Mouse (Mus musculus) cerebellum, adult (tissue): Measurements from ENCODE around the gene Tnip2.

Experiments
- ATAC-seq: cut with Nextera tagmentation; 2 replicates; pipeline ENCODE4 v1.9.2; 2017; ENCODE audit warnings: mild to moderate bottlenecking, moderate library complexity, mixed read lengths; ENCODE audit not compliant: insufficient number of reproducible peaks, low FRiP score, low TSS enrichment

The Tnip2 gene

GRCm38 (mm10) chr5:34525663-34526476 is 12.1 kb upstream of the Tnip2 start, which contains the start of gene Sh3bp2:
TSS of gene Sh3bp2 (plus strand) at chr5:34525838.
- ATAC-seq = peak; percentile 73; the same call in 1 of the 2 replicates

- no peak for ATAC-seq
Observed at GRCm38 (mm10) chr5:34524511-34524910, 10.7 kb upstream of the Tnip2 start.

- ATAC-seq = no peak
Observed at GRCm38 (mm10) chr5:34523958-34524485, 10.2 kb upstream of the Tnip2 start.

GRCm38 (mm10) chr5:34521337-34521736 is 7.5 kb upstream of the Tnip2 start:
- no peak for ATAC-seq

GRCm38 (mm10) chr5:34520458-34521209 is 6.8 kb upstream of the Tnip2 start:
- ATAC-seq = no peak

GRCm38 (mm10) chr5:34519389-34519910 is 5.7 kb upstream of the Tnip2 start:
- no peak for ATAC-seq

- ATAC-seq = no peak
Observed at GRCm38 (mm10) chr5:34517913-34518312, 4.1 kb upstream of the Tnip2 start.

- no peak for ATAC-seq
Observed at GRCm38 (mm10) chr5:34515096-34515495, 1.3 kb upstream of the Tnip2 start.

GRCm38 (mm10) chr5:34514218-34514566 is 401 bp upstream of the Tnip2 start:
- ATAC-seq = no peak

GRCm38 (mm10) chr5:34512486-34512885 is 1.3 kb downstream of the Tnip2 start:
- ATAC-seq = no peak

- ATAC-seq = no peak
Observed at GRCm38 (mm10) chr5:34502821-34503220, 11.0 kb downstream of the Tnip2 start.

- ATAC-seq = no peak
Observed at GRCm38 (mm10) chr5:34502411-34502810, 11.4 kb downstream of the Tnip2 start.

GRCm38 (mm10) chr5:34501588-34501987 is 12.2 kb downstream of the Tnip2 start:
- no peak for ATAC-seq

GRCm38 (mm10) chr5:34500886-34501285 is 12.9 kb downstream of the Tnip2 start:
- ATAC-seq = no peak

GRCm38 (mm10) chr5:34496745-34497144 is 17.0 kb downstream of the Tnip2 start:
- ATAC-seq = no peak

GRCm38 (mm10) chr5:34489418-34489787 is 24.4 kb downstream of the Tnip2 start:
- ATAC-seq = no peak

GRCm38 (mm10) chr5:34488741-34489417 is 24.9 kb downstream of the Tnip2 start:
- ATAC-seq = no peak

- no peak for ATAC-seq
Observed at GRCm38 (mm10) chr5:34487320-34488090, 26.3 kb downstream of the Tnip2 start.

GRCm38 (mm10) chr5:34485731-34486130 is 28.1 kb downstream of the Tnip2 start:
- ATAC-seq = no peak

- ATAC-seq = no peak
Observed at GRCm38 (mm10) chr5:34480926-34481325, 32.9 kb downstream of the Tnip2 start.
